Mouse (Mus musculus): ENCODE measurements around the gene Pkp1.

The Pkp1 gene

GRCm38 (mm10) chr1:135906736-135907135 is 12.3 kb downstream of the Pkp1 start:
- DNase-seq (ENCODE audit: low spot score in 2 of 2), result peak; percentile 52 to 65

- no peak for DNase-seq (ENCODE audit: low spot score in 2 of 2)
These were observed 19.0 kb downstream of the Pkp1 start for GRCm38 (mm10) chr1:135899991-135900515.

GRCm38 (mm10) chr1:135899295-135899694 is 19.7 kb downstream of the Pkp1 start:
- no peak for DNase-seq (ENCODE audit: low spot score in 2 of 2)

GRCm38 (mm10) chr1:135895367-135895766 is 23.6 kb downstream of the Pkp1 start:
- DNase-seq (ENCODE audit: low spot score in 2 of 2), result peak in 1 of 2 experiments; percentile 60

- DNase-seq (ENCODE audit: low spot score in 2 of 2), result no peak
These were observed 25.6 kb downstream of the Pkp1 start for GRCm38 (mm10) chr1:135893377-135893776.

- no peak for DNase-seq (ENCODE audit: low spot score in 2 of 2)
These were observed 26.2 kb downstream of the Pkp1 start for GRCm38 (mm10) chr1:135892764-135893163.

GRCm38 (mm10) chr1:135892233-135892632 is 26.8 kb downstream of the Pkp1 start:
- no peak for DNase-seq (ENCODE audit: low spot score in 2 of 2)

- no peak for DNase-seq (ENCODE audit: low spot score in 2 of 2)
These were observed 27.4 kb downstream of the Pkp1 start for GRCm38 (mm10) chr1:135891424-135892216.

- DNase-seq (ENCODE audit: low spot score in 2 of 2), result no peak
These were observed 29.4 kb downstream of the Pkp1 start for GRCm38 (mm10) chr1:135889461-135890185.

- peak in 1 of 2 experiments; percentile 34 for DNase-seq (ENCODE audit: low spot score in 2 of 2)
These were observed 36.5 kb downstream of the Pkp1 start for GRCm38 (mm10) chr1:135882385-135883109.

- DNase-seq (ENCODE audit: low spot score in 2 of 2), result no peak
These were observed 41.8 kb downstream of the Pkp1 start for GRCm38 (mm10) chr1:135877248-135877647.

GRCm38 (mm10) chr1:135872991-135873390 is 46.0 kb downstream of the Pkp1 start:
- no peak for DNase-seq (ENCODE audit: low spot score in 2 of 2)

GRCm38 (mm10) chr1:135868570-135868969 is 50.4 kb downstream of the Pkp1 start:
- DNase-seq (ENCODE audit: low spot score in 2 of 2), result no peak

GRCm38 (mm10) chr1:135865518-135866194 is 53.4 kb downstream of the Pkp1 start:
- peak; percentile 74 to 75 for DNase-seq (ENCODE audit: low spot score in 2 of 2)

GRCm38 (mm10) chr1:135864830-135865229 is 54.2 kb downstream of the Pkp1 start:
- no peak for DNase-seq (ENCODE audit: low spot score in 2 of 2)

GRCm38 (mm10) chr1:135863786-135864335 is 55.1 kb downstream of the Pkp1 start:
- DNase-seq (ENCODE audit: low spot score in 2 of 2), result no peak

GRCm38 (mm10) chr1:135862561-135862960 is 56.4 kb downstream of the Pkp1 start:
- DNase-seq (ENCODE audit: low spot score in 2 of 2), result no peak

GRCm38 (mm10) chr1:135861980-135862552 is 56.9 kb downstream of the Pkp1 start:
- no peak for DNase-seq (ENCODE audit: low spot score in 2 of 2)

- DNase-seq (ENCODE audit: low spot score in 2 of 2), result no peak
These were observed 57.9 kb downstream of the Pkp1 start for GRCm38 (mm10) chr1:135861091-135861490.

GRCm38 (mm10) chr1:135858533-135858932 is 60.5 kb downstream of the Pkp1 start:
- DNase-seq (ENCODE audit: low spot score in 2 of 2), result no peak
